Mouse (Mus musculus) heart, adult 2 months (tissue): ENCODE measurements around the gene Ubqln4.

Source experiments
- CTCF ChIP-seq: fragments of 200-600 bp; IDR thresholded peaks from 2 replicates; pipeline ENCODE4 v1.8.1; 2022; ENCODE audit warnings: antibody characterized with exemption, mild to moderate bottlenecking, moderate library complexity
- POLR2A ChIP-seq: fragments of 200-500 bp; IDR thresholded peaks from 2 replicates; pipeline ENCODE4 v1.6.1; 2011; ENCODE audit warnings: mild to moderate bottlenecking, low read depth, low read length, control low read depth; ENCODE audit not compliant: insufficient read depth

- TF ChIP-seq CTCF: no peak
- TF ChIP-seq POLR2A: no peak
These were observed 15.5 kb downstream of the Ubqln4 start for GRCm38 (mm10) chr3:88569093-88569492.
